Mouse (Mus musculus) monocyte, adult 59 days (primary cell): ENCODE results near the gene Wscd1. TPM values are rescaled to one million over a fixed set of nuclear protein-coding genes. Genes with fewer than 3 reads are reported as not detected.

Source experiments
- total RNA-seq, 2 experiments: library from RNA; stranded (reverse); gene quantifications; one replicate each; pipeline ENCODE4 v1.2.4; 2023

Gene Wscd1
- not detected for total RNA-seq

GRCm38 (mm10) chr11:71749671-71750070 lies at the start of gene Wscd1:
Gene Wscd1 (plus strand): TSS chr11:71749920.

